In the genomic region with DNA sequence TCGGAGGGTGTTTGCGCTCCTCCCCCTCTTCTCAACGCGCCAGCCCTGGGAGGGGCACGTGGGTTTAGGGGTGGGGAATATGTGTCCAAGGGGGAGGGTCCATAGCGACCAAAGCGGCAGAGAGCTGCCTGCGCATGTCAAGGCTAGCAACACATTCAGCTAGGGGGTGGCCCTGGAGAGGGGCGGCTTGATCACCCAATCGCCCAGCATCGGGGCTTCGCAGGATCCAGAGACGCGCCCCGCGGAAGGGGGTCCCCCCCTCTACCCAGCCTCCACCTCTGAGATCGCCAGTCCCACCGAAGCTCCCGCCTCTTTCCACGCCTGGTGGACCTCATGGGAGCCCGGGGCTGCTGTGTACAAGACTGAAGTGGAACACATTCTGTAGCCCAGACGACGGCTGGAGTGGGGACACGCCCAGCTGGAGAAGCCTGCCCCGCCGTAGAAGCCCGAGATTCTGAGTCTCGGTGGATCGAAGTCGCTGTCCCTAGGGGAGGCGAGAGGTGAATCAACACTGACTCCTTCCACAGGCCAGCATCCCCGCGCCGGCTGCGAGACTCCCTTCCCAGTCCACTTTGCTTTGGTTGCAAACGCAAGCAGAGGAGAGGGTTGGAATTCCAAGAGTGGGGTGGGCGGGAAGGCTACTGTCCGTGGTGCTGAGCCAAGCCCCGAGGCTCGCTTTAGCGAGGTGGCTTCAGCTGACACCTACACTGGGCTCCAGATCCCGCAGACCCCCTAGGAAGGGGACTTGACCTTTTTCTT, we compare ENCODE assay signal across 7 mouse cellular contexts. TPM values are rescaled to one million over a fixed set of nuclear protein-coding genes. Genes with fewer than 3 reads are reported as not detected.
DNase-seq lines count a peak whose midpoint lies in the region; ATAC-seq and TF ChIP-seq lines count a peak whose summit lies in the region.

A gene (plus strand): TSS at position 115 of the 759 bp plus-strand sequence.

- H3K4me3 ChIP-seq in brown adipose tissue, adult 24 weeks (ENCODE audit: insufficient read depth, low read depth, low read length) = peak within 1 kb of the TSS; percentile 43
- H3K4me3 ChIP-seq in hindbrain, embryonic 13.5 days = peak within 1 kb of the TSS; percentile 68
- H3K4me3 ChIP-seq in small intestine, adult 2 months (ENCODE audit: low read depth, low read length) = peak within 1 kb of the TSS; percentile 26

- H3K4me2 ChIP-seq in hindbrain, embryonic 13.5 days = peak within 1 kb of the TSS; percentile 68

- peak; percentile 92 for DNase-seq in R1 (ENCODE audit: low read depth, low spot score)
- peak; percentile 60 for DNase-seq in gastrocnemius, adult 18-20 months (ENCODE audit: low spot score)
- peak; percentile 90 for DNase-seq in left cerebral cortex, postnatal 4 days
- peak; percentile 74 for DNase-seq in mesoderm, embryonic 11.5 days (ENCODE audit: low read depth, low spot score)

- peak within 1 kb of the TSS; percentile 85 for H3K9ac ChIP-seq in hindbrain, embryonic 13.5 days

- intact Hi-C loops in left cerebral cortex, postnatal 4 days (cut with DNase I) = no loop called here

- no peaks in the 10 kb centered on the region for H3K27me3 ChIP-seq in hindbrain, embryonic 13.5 days
- H3K27me3 ChIP-seq in small intestine, adult 2 months (ENCODE audit: control insufficient read depth, insufficient read depth, low read length) = peaks cover 17% of the 10 kb centered on the region

- whole genome bisulfite sequencing in hindbrain, embryonic 13.5 days = under 1% methylated on average over 42 of the region's 42 CpGs
- 2% methylated on average over 42 of the region's 42 CpGs for whole genome bisulfite sequencing in small intestine, adult 2 months

- H3K9me3 ChIP-seq in hindbrain, embryonic 13.5 days = no peaks in the 10 kb centered on the region

- H3K4me1 ChIP-seq in brown adipose tissue, adult 24 weeks (ENCODE audit: control insufficient read depth, insufficient read depth, insufficient read length, low read length) = peaks cover 9% of the 10 kb centered on the region; the same call in 1 of the 2 replicates
- peaks cover 51% of the 10 kb centered on the region for H3K4me1 ChIP-seq in hindbrain, embryonic 13.5 days (replicated peaks)
- peaks cover 11% of the 10 kb centered on the region for H3K4me1 ChIP-seq in small intestine, adult 2 months (ENCODE audit: control insufficient read depth, insufficient read depth, insufficient read length, low read length)

- H3K27ac ChIP-seq in brown adipose tissue, adult 24 weeks (replicated peaks; ENCODE audit: low read depth, low read length) = no peak within 1 kb of the TSS
- peak within 1 kb of the TSS; percentile 88 for H3K27ac ChIP-seq in hindbrain, embryonic 13.5 days
- no peak within 1 kb of the TSS for H3K27ac ChIP-seq in small intestine, adult 2 months (ENCODE audit: insufficient read depth, low read depth, low read length)

- ATAC-seq in hindbrain, embryonic 13.5 days (ENCODE audit: low FRiP score) = peak; percentile 97

- TF ChIP-seq POLR2A in small intestine, adult 2 months (IDR thresholded peaks at IDR 0.05; ENCODE audit: low read depth, low read length) = no peak

- no peaks in the 10 kb centered on the region for H3K36me3 ChIP-seq in hindbrain, embryonic 13.5 days
- H3K36me3 ChIP-seq in small intestine, adult 2 months (ENCODE audit: control insufficient read depth, insufficient read depth, low read length) = no peaks in the 10 kb centered on the region

- no peak for TF ChIP-seq CTCF in small intestine, adult 2 months (IDR thresholded peaks at IDR 0.05; ENCODE audit: extremely low read depth, insufficient read length, insufficient replicate concordance, low read depth, low read length)

RNA-seq across cellular contexts. Expression of the gene that starts here (rescaled TPM):
- 0.38 TPM in 1 of 2 replicates, not detected in the other for polyA plus RNA-seq in brown adipose tissue, adult 24 weeks (2012; ENCODE audit: insufficient read depth, insufficient read length, missing spikeins)
- 1 to 10 TPM; 1.1 to 2.3 TPM for total RNA-seq in gastrocnemius, adult 18-20 months (2021)
- polyA plus RNA-seq in hindbrain, embryonic 13.5 days (2015; fragmentation: Nextera tagmentation; extraction: Ambion mirVana) = 101 and 111 TPM in 2 replicates
- total RNA-seq in left cerebral cortex, postnatal 4 days (2021) = 100 to 1,000 TPM; 176 to 194 TPM
- polyA plus RNA-seq in small intestine, adult 2 months (2012; rRNA removed) = 0.13 and 0.43 TPM in 2 replicates

Comparison
In these comparisons a context has a peak if more than half of its experiments do, and no peak if none do; other contexts are left out.
1. RNA of the gene that starts here (total RNA-seq): 176 to 194 TPM in left cerebral cortex, postnatal 4 days; 1.1 to 2.3 TPM in gastrocnemius, adult 18-20 months; every median in the first group is over 10 times any median in the second.
2. RNA of the gene that starts here (polyA plus RNA-seq): 101 to 111 TPM in hindbrain, embryonic 13.5 days; 0.38 TPM in brown adipose tissue, adult 24 weeks and 0.13 to 0.43 TPM in small intestine, adult 2 months; every median in the first group is over 10 times any median in the second.
3. Peak in every context shown above with its lines, with median percentiles within 50 percentile points of each other: DNase-seq and H3K4me3 ChIP-seq.